Mouse (Mus musculus) left cerebral cortex, adult 9 months (tissue): ENCODE data around the gene Cd81.
A peak's percentile ranks its signal among the peaks of the same experiment; 100 is the strongest.

Experiments
- DNase-seq, 2 experiments: peaks; one replicate each; pipeline ENCODE4 v3.0.0; 2022; ENCODE audit warnings: low spot score in 2 of 2

Gene Cd81

GRCm38 (mm10) chr7:143070506-143071070 is 18.0 kb downstream of the Cd81 start:
- DNase-seq, result no peak

- no peak for DNase-seq
Measured at GRCm38 (mm10) chr7:143072605-143073004, 20.1 kb downstream of the Cd81 start.

- no peak for DNase-seq
Measured at GRCm38 (mm10) chr7:143073086-143073485, 20.5 kb downstream of the Cd81 start.

- DNase-seq, result no peak
Measured at GRCm38 (mm10) chr7:143075394-143075793, 22.9 kb downstream of the Cd81 start.

- no peak for DNase-seq
Measured at GRCm38 (mm10) chr7:143077351-143077750, 24.8 kb downstream of the Cd81 start.

GRCm38 (mm10) chr7:143082024-143082423 is 29.5 kb downstream of the Cd81 start:
- DNase-seq, result no peak

GRCm38 (mm10) chr7:143083708-143084107 is 31.2 kb downstream of the Cd81 start:
- DNase-seq, result no peak

GRCm38 (mm10) chr7:143086366-143086765 is 33.8 kb downstream of the Cd81 start:
- DNase-seq, result peak in 1 of 2 experiments; percentile 41

- peak in 1 of 2 experiments; percentile 30 for DNase-seq
Measured at GRCm38 (mm10) chr7:143087070-143087579, 34.6 kb downstream of the Cd81 start.

- DNase-seq, result no peak
Measured at GRCm38 (mm10) chr7:143093847-143094246, 41.3 kb downstream of the Cd81 start.

GRCm38 (mm10) chr7:143094592-143095553 is 42.3 kb downstream of the Cd81 start, which contains the start of gene Trpm5:
Trpm5 (minus strand) TSS chr7:143094642.
- DNase-seq, result peak in 1 of 2 experiments; percentile 55

GRCm38 (mm10) chr7:143095554-143095907 is 43.0 kb downstream of the Cd81 start:
- no peak for DNase-seq

- peak; percentile 7 to 23 for DNase-seq
Measured at GRCm38 (mm10) chr7:143100759-143101158, 48.2 kb downstream of the Cd81 start.

GRCm38 (mm10) chr7:143105258-143105897 is 52.8 kb downstream of the Cd81 start:
- DNase-seq, result no peak

GRCm38 (mm10) chr7:143106062-143106461 is 53.5 kb downstream of the Cd81 start, which contains the start of gene Kcnq1:
Kcnq1 (plus strand) TSS chr7:143106362.
- no peak for DNase-seq

GRCm38 (mm10) chr7:143106672-143107465 is 54.3 kb downstream of the Cd81 start:
- DNase-seq, result no peak

GRCm38 (mm10) chr7:143108200-143108599 is 55.7 kb downstream of the Cd81 start:
- DNase-seq, result no peak

- no peak for DNase-seq
Measured at GRCm38 (mm10) chr7:143108996-143109660, 56.6 kb downstream of the Cd81 start.

- DNase-seq, result no peak
Measured at GRCm38 (mm10) chr7:143109696-143110095, 57.2 kb downstream of the Cd81 start.

GRCm38 (mm10) chr7:143110803-143111202 is 58.3 kb downstream of the Cd81 start:
- DNase-seq, result no peak

- DNase-seq, result no peak
Measured at GRCm38 (mm10) chr7:143111719-143112118, 59.2 kb downstream of the Cd81 start.
